Mouse (Mus musculus): Measurements from ENCODE around the gene Cnot11. TPM values are rescaled to one million over a fixed set of nuclear protein-coding genes. Genes with fewer than 3 reads are reported as not detected.

Gene Cnot11
- polyA plus RNA-seq, 1 experiment from 2014 or later = 23.4 TPM

GRCm38 (mm10) chr1:39505600-39505999 is 29.2 kb upstream of the Cnot11 start:
- Histone ChIP-seq H3K4me2 (ENCODE audit: low read length) (no peak overlapping the region), H3K4me3 (ENCODE audit: low read depth, low read length) (no peak overlapping the region), H3K27ac (ENCODE audit: low read depth) (no peak overlapping the region), H3K9ac (ENCODE audit: low read length) (no peak overlapping the region), H3K36me3 (ENCODE audit: control insufficient read depth, insufficient read depth, low read length) (no peaks in the 10 kb centered on the region), H3K4me1 (replicated peaks; ENCODE audit: control insufficient read depth, insufficient read depth, low read length) (no peaks in the 10 kb centered on the region), H3K9me3 (ENCODE audit: control insufficient read depth, low read length) (no peaks in the 10 kb centered on the region), H3K27me3 (replicated peaks; ENCODE audit: control insufficient read depth, insufficient read depth, low read length) (no peaks in the 10 kb centered on the region)
- ATAC-seq (replicated peaks; ENCODE audit: low FRiP score, low TSS enrichment, low read depth) = no peak
- 53% methylated on average over 9 of the region's 9 CpGs for WGBS
- DNase-seq (ENCODE audit: low spot score) = no peak

GRCm38 (mm10) chr1:39511775-39512174 is 23.0 kb upstream of the Cnot11 start:
- Histone ChIP-seq H3K9me3 (ENCODE audit: control insufficient read depth, low read length) (no peaks in the 10 kb centered on the region), H3K36me3 (ENCODE audit: control insufficient read depth, insufficient read depth, low read length) (no peaks in the 10 kb centered on the region), H3K27me3 (replicated peaks; ENCODE audit: control insufficient read depth, insufficient read depth, low read length) (no peaks in the 10 kb centered on the region), H3K9ac (ENCODE audit: low read length) (no peak overlapping the region), H3K4me2 (ENCODE audit: low read length) (no peak overlapping the region), H3K4me1 (replicated peaks; ENCODE audit: control insufficient read depth, insufficient read depth, low read length) (no peaks in the 10 kb centered on the region), H3K4me3 (ENCODE audit: low read depth, low read length) (no peak overlapping the region), H3K27ac (ENCODE audit: low read depth) (no peak overlapping the region)
- 70% methylated on average over 8 of the region's 8 CpGs for WGBS
- no peak for ATAC-seq (replicated peaks; ENCODE audit: low FRiP score, low TSS enrichment, low read depth)
- DNase-seq (ENCODE audit: low spot score) = no peak

- Histone ChIP-seq H3K27ac (ENCODE audit: low read depth) (no peak overlapping the region), H3K9ac (ENCODE audit: low read length) (no peak overlapping the region), H3K4me1 (replicated peaks; ENCODE audit: control insufficient read depth, insufficient read depth, low read length) (no peaks in the 10 kb centered on the region), H3K9me3 (ENCODE audit: control insufficient read depth, low read length) (no peaks in the 10 kb centered on the region), H3K4me2 (ENCODE audit: low read length) (no peak overlapping the region), H3K36me3 (ENCODE audit: control insufficient read depth, insufficient read depth, low read length) (no peaks in the 10 kb centered on the region), H3K4me3 (ENCODE audit: low read depth, low read length) (no peak overlapping the region), H3K27me3 (replicated peaks; ENCODE audit: control insufficient read depth, insufficient read depth, low read length) (no peaks in the 10 kb centered on the region)
- WGBS = 82% methylated on average over 1 of the region's 1 CpGs
- ATAC-seq (replicated peaks; ENCODE audit: low FRiP score, low TSS enrichment, low read depth) = no peak
- DNase-seq (ENCODE audit: low spot score) = no peak
These were observed 22.6 kb upstream of the Cnot11 start for GRCm38 (mm10) chr1:39512183-39512582.

DNA sequence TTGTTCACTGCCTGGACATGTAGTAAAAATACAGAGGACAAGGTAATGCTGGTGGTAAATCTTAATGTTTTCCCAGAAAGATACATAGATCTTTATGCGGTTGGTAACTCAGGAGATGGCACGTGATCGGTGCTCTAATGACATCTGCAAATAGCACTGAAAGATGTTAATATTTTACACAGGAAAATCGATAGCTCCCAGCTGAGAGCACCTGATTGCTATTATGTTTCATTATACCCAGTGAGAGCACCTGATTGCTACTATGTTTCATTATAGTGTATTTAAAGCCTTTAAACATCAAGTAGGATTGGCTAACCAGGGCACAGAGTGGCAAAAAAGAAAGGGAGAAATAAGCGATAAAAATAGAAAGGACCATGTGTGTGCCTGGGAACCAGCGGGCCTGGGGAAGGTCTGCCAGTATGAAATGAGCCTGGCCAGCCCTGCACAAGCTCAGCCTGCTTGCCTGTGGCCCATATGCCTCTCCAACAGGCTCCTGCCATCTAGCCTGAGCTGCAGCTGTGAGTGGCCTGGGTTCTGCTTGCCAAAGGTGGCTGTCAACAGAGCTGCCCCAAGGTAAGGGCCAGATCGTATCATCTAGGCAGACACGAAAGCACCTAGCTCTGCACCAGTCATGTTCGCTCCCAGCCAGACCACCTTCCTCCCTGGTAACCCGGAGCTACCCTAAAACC is 19.3 kb upstream of the Cnot11 start:
- 75% methylated on average over 10 of the region's 10 CpGs for whole genome bisulfite sequencing
- DNase-seq (ENCODE audit: low spot score) = no peak

DNA sequence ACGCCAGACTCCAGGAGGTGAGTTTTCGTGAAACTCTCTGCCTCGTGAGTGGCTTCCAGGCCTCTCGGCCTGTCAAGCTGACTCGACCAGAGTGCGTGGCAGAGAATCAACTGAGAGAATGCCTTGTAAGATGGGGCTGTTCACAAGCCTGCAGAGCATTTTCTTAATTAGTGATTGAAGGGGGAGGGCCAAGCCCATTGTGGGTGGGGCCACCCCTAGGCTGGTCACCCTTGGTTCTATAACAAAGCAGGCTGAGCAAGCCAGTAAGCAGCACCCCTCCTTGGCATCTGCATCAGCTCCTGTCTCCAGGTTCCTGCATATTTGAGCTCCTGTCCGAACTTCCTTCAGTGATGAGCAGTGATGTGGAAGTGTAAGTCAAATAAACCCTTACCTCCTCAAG is 13.5 kb upstream of the Cnot11 start:
- WGBS = 88% methylated on average over 7 of the region's 7 CpGs
- DNase-seq (ENCODE audit: low spot score) (no peak), ATAC-seq (replicated peaks; ENCODE audit: low FRiP score, low TSS enrichment, low read depth) (no peak)
- H3K4me3 ChIP-seq (ENCODE audit: low read depth, low read length) = no peak overlapping the region
- no peaks in the 10 kb centered on the region for H3K36me3 ChIP-seq (ENCODE audit: control insufficient read depth, insufficient read depth, low read length)
- no peaks in the 10 kb centered on the region for H3K4me1 ChIP-seq (replicated peaks; ENCODE audit: control insufficient read depth, insufficient read depth, low read length)
- no peaks in the 10 kb centered on the region for H3K9me3 ChIP-seq (ENCODE audit: control insufficient read depth, low read length)
- no peak overlapping the region for H3K9ac ChIP-seq (ENCODE audit: low read length)
- H3K27me3 ChIP-seq (replicated peaks; ENCODE audit: control insufficient read depth, insufficient read depth, low read length) = no peaks in the 10 kb centered on the region
- H3K27ac ChIP-seq (ENCODE audit: low read depth) = no peak overlapping the region
- H3K4me2 ChIP-seq (ENCODE audit: low read length) = no peak overlapping the region

More for the DNA sequence above, 19.3 kb upstream of the Cnot11 start:
- Histone ChIP-seq H3K27me3 (replicated peaks; ENCODE audit: control insufficient read depth, insufficient read depth, low read length) (no peaks in the 10 kb centered on the region), H3K36me3 (ENCODE audit: control insufficient read depth, insufficient read depth, low read length) (no peaks in the 10 kb centered on the region), H3K4me3 (ENCODE audit: low read depth, low read length) (no peak overlapping the region), H3K27ac (ENCODE audit: low read depth) (no peak overlapping the region), H3K4me1 (replicated peaks; ENCODE audit: control insufficient read depth, insufficient read depth, low read length) (no peaks in the 10 kb centered on the region), H3K9me3 (ENCODE audit: control insufficient read depth, low read length) (no peaks in the 10 kb centered on the region), H3K9ac (ENCODE audit: low read length) (no peak overlapping the region), H3K4me2 (ENCODE audit: low read length) (no peak overlapping the region)
- no peak for ATAC-seq (replicated peaks; ENCODE audit: low FRiP score, low TSS enrichment, low read depth)

DNA sequence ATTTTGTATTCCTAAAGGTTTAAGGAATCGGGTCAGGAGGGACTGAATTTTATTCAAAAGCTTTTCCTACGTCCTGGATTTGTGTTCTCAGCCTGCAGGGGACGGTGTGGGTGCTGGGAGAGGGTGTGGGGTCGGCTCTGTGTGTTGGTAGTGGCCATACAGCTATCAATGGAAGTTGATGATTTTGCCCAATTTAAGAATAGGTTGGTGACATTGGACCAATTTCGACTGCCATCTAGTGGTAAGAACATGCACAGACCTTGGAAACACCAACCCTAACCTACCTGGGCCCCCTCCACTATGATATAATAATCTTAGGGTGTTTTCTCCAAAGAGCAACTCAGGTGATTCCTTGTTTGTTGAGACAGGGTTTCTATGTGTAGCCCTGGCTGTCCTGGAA is 12.3 kb upstream of the Cnot11 start:
- ATAC-seq (replicated peaks; ENCODE audit: low FRiP score, low TSS enrichment, low read depth) = no peak
- no peak overlapping the region for H3K9ac ChIP-seq (ENCODE audit: low read length)

GRCm38 (mm10) chr1:39525763-39526162 is 9.0 kb upstream of the Cnot11 start:
- Histone ChIP-seq H3K9me3 (ENCODE audit: control insufficient read depth, low read length) (0 out of 2 replicates have a peak, but pooled peaks cover 2% of the 10 kb centered on the region), H3K4me1 (replicated peaks; ENCODE audit: control insufficient read depth, insufficient read depth, low read length) (no peaks in the 10 kb centered on the region), H3K4me2 (ENCODE audit: low read length) (no peak overlapping the region), H3K27me3 (replicated peaks; ENCODE audit: control insufficient read depth, insufficient read depth, low read length) (no peaks in the 10 kb centered on the region), H3K36me3 (ENCODE audit: control insufficient read depth, insufficient read depth, low read length) (no peaks in the 10 kb centered on the region), H3K4me3 (ENCODE audit: low read depth, low read length) (no peak overlapping the region), H3K27ac (ENCODE audit: low read depth) (no peak overlapping the region), H3K9ac (ENCODE audit: low read length) (no peak overlapping the region)
- ATAC-seq (replicated peaks; ENCODE audit: low FRiP score, low TSS enrichment, low read depth) (no peak), DNase-seq (ENCODE audit: low spot score) (no peak)
- WGBS = 75% methylated on average over 7 of the region's 7 CpGs

More for the DNA sequence above, 12.3 kb upstream of the Cnot11 start:
- WGBS = 28% methylated on average over 5 of the region's 5 CpGs
- Histone ChIP-seq H3K27ac (ENCODE audit: low read depth) (no peak overlapping the region), H3K4me1 (replicated peaks; ENCODE audit: control insufficient read depth, insufficient read depth, low read length) (no peaks in the 10 kb centered on the region), H3K4me3 (ENCODE audit: low read depth, low read length) (no peak overlapping the region), H3K36me3 (ENCODE audit: control insufficient read depth, insufficient read depth, low read length) (no peaks in the 10 kb centered on the region), H3K4me2 (ENCODE audit: low read length) (no peak overlapping the region), H3K27me3 (replicated peaks; ENCODE audit: control insufficient read depth, insufficient read depth, low read length) (no peaks in the 10 kb centered on the region), H3K9me3 (ENCODE audit: control insufficient read depth, low read length) (no peaks in the 10 kb centered on the region)
- no peak for DNase-seq (ENCODE audit: low spot score)

- Histone ChIP-seq H3K27ac (ENCODE audit: low read depth) (no peak overlapping the region), H3K9ac (ENCODE audit: low read length) (no peak overlapping the region), H3K36me3 (ENCODE audit: control insufficient read depth, insufficient read depth, low read length) (no peaks in the 10 kb centered on the region), H3K27me3 (replicated peaks; ENCODE audit: control insufficient read depth, insufficient read depth, low read length) (no peaks in the 10 kb centered on the region), H3K4me2 (ENCODE audit: low read length) (no peak overlapping the region), H3K9me3 (ENCODE audit: control insufficient read depth, low read length) (0 out of 2 replicates have a peak, but pooled peaks cover 2% of the 10 kb centered on the region), H3K4me1 (replicated peaks; ENCODE audit: control insufficient read depth, insufficient read depth, low read length) (no peaks in the 10 kb centered on the region), H3K4me3 (ENCODE audit: low read depth, low read length) (no peak overlapping the region)
- 79% methylated on average over 9 of the region's 9 CpGs for WGBS
- no peak for ATAC-seq (replicated peaks; ENCODE audit: low FRiP score, low TSS enrichment, low read depth)
- DNase-seq (ENCODE audit: low spot score) = no peak
These were observed 8.2 kb upstream of the Cnot11 start for GRCm38 (mm10) chr1:39526371-39527167.
